Mouse (Mus musculus): ENCODE results near the gene Plcg2. TPM values are rescaled to one million over a fixed set of nuclear protein-coding genes. Genes with fewer than 3 reads are reported as not detected.

Plcg2 gene
- under 1 TPM; 0.53 to 0.93 TPM for total RNA-seq (2021)
- long read RNA-seq, experiment 1, full-length matches to known transcripts, result 2 of 2 reads
- long read RNA-seq, experiment 1, partial matches to known transcripts, result 0 of 2 reads
- long read RNA-seq, experiment 1, other reads (novel, unspliced or antisense), result 0 of 2 reads
- long read RNA-seq, experiment 2, partial matches to known transcripts, result 1 of 1 reads
- long read RNA-seq, experiment 2, other reads (novel, unspliced or antisense), result 0 of 1 reads

DNA sequence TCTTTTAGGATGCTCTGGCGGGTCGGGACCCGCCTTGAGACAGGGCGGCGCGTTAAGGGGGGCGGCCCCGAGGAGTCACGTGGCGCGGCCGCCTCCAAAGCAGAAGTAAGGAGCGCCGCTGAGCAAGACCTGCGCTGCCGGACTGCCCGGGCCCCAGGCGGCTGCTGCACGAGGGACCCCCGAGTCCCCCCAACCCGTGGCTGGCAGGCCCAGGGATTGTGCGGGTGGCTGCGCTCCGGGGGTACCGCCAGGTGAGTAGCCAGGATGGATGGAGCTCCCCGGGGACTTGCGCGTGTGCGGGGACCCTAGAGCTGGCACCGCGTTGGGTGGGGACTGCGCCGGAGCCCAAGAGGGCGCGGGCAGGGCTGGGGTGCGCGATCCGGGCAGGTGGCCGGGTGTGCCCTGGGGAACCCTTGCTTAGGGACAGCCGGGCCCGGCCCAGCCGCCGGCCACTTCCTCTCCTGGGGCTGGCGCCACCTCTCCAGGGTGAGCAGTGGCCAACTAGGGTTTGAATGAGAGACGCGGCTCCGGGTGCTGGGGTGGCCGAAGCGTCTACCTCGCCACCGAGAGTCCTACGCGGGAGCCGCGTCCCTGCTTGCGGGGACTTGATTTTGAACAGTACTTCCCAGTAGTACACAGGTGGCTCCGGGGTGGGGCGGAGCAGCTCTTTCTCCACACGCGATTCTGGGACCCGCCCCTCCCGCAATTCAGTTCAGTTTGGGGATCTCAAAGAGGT, at the start of gene Plcg2:
Gene Plcg2 (plus strand): TSS at position 113 of the 736 bp plus-strand sequence.
- DNase-seq (ENCODE audit: low spot score), result no peak

GRCm38 (mm10) chr8:117451072-117451471, 47.0 kb upstream of the Plcg2 start:
- no peak for DNase-seq (ENCODE audit: low spot score)

DNA sequence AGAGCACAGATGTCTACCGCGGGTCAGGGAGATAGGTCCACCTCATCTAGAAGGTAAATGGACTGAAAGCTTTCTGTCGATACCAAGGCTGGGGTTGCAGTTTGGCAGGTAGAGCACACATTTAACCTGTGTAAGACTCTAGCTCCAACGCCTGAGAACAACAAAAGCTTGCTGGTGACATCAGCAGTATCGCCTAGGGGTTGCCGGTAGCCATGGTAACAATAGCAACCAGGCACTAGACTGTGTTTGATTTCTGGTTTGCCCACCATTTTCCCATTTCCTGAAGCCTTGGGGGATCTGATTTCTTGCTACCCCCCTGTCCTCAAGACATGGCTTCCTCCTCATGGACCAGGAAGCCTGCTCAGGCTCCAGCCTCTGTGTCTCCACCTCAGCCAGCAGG, 44.1 kb upstream of the Plcg2 start:
- no peak for DNase-seq (ENCODE audit: low spot score)

GRCm38 (mm10) chr8:117454516-117455116, 43.5 kb upstream of the Plcg2 start:
- peak; percentile 7 for DNase-seq (ENCODE audit: low spot score)

- DNase-seq (ENCODE audit: low spot score), result no peak
These were observed 42.4 kb upstream of the Plcg2 start for GRCm38 (mm10) chr8:117455701-117456100.

- DNase-seq (ENCODE audit: low spot score), result no peak
These were observed 39.7 kb upstream of the Plcg2 start for GRCm38 (mm10) chr8:117458440-117458839.

- DNase-seq (ENCODE audit: low spot score), result no peak
These were observed 35.3 kb upstream of the Plcg2 start for GRCm38 (mm10) chr8:117462701-117463284.

- DNase-seq (ENCODE audit: low spot score), result no peak
These were observed 33.6 kb upstream of the Plcg2 start for GRCm38 (mm10) chr8:117464525-117464924.

- peak; percentile 72 for DNase-seq (ENCODE audit: low spot score)
These were observed 32.8 kb upstream of the Plcg2 start for GRCm38 (mm10) chr8:117465250-117465649.

GRCm38 (mm10) chr8:117467466-117467865, 30.6 kb upstream of the Plcg2 start:
- DNase-seq (ENCODE audit: low spot score), result no peak

DNA sequence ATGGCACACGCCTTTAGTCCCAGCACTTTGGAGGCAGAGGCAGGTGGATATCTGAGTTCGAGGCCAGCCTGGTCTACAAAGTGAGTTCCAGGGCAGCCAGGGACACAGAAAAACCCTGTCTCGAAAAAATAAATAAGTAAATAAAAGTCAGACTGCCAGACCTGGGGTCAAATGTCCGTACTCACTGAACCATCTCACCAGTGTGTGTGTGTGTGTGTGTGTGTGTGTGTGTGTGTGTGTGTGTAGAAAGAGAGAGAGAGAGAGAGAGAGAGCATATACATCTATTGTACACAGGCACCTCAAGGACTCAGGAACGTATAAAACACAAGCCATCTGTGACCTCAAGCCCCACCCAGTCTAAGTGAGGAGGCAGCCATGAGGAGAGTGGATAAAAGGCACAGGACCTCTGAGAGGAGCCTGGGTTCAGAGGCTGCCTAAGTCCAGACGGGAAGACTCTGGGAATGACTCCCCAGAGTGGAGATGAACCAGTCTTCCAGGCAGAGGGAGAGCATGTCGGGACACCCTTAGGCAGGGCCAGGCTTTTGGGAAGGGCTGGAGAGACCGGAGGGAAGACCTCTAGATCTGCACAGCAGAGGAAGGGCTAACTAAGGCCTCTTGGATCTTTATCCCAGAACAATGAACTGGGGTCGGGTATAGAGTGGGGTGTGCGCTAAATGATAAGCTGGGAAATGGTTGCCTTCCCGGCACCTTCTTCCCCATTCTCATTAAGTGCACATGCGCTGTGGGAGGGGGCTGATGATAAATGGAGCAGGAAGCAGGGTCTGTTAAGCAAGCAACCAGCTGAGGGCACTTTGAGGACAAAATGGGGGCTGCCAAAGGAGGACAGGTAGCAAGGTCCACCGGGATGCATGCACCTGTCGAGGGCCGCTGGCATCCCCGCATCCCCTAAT, 28.4 kb upstream of the Plcg2 start:
- no peak for DNase-seq (ENCODE audit: low spot score)

DNA sequence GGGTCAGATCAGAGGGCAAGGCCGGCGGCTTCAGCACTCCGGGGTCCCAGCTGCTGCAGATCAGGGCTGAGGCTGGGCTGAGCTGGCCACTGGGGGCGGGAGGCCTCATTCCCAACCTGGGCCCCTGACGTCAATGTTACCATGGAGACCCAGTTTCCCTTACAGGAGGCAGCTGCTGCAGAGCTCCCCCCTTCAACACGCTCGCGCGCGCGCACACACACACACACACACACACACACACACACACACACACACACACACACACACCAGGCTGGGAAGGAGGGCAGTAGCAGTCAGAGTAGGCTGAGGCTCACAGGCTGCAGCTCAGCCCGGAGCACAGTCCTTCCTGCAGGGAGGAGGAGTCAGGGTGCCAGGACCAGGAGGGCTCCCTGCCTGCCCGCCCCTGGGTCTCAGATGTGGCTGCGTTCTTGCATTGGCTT, 27.7 kb upstream of the Plcg2 start:
- DNase-seq (ENCODE audit: low spot score), result no peak

GRCm38 (mm10) chr8:117471174-117471573, 26.9 kb upstream of the Plcg2 start:
- peak; percentile 45 for DNase-seq (ENCODE audit: low spot score)

- DNase-seq (ENCODE audit: low spot score), result no peak
These were observed 26.4 kb upstream of the Plcg2 start for GRCm38 (mm10) chr8:117471655-117472054.

DNA sequence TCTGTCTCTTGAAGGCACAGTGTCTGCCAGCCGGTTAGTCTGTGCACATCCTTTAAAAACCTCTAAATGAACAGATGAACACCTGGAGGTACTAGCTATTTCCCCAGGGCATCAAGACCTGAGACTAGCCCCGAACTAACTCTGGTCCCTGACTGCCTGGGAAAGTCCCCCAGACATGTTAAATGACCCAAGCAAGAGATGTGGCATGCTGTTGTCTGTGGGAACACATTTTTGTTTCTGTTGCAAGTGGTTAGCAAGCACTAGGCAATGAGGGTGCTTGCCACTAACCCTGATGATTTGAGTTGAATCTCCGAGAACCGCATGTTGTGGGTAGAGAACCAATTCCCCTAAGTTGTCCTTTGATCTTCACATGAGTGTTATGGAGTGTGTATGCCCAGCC, 25.8 kb upstream of the Plcg2 start:
- DNase-seq (ENCODE audit: low spot score), result no peak

DNA sequence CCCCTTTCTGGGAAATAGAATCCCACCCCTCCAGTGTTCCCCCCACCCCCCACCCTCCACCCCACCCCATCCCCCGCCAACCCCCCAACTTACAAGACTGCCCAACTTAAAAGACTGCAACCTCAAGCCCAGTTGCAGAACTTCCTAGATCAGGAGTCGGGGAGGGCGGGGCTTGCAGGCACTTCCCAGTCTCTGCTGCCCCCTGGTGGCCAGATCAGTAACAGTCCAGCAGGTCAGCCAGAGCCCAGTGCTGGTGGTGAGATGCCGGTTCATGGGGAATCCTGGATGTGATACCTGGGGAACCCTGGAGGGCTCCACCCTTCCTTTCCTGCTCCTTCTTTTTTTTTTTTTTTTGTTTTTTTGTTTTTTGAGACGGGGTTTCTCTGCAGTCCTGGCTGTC, 23.1 kb upstream of the Plcg2 start:
- peak; percentile 91 for DNase-seq (ENCODE audit: low spot score)

GRCm38 (mm10) chr8:117475819-117476218, 22.3 kb upstream of the Plcg2 start:
- no peak for DNase-seq (ENCODE audit: low spot score)

DNA sequence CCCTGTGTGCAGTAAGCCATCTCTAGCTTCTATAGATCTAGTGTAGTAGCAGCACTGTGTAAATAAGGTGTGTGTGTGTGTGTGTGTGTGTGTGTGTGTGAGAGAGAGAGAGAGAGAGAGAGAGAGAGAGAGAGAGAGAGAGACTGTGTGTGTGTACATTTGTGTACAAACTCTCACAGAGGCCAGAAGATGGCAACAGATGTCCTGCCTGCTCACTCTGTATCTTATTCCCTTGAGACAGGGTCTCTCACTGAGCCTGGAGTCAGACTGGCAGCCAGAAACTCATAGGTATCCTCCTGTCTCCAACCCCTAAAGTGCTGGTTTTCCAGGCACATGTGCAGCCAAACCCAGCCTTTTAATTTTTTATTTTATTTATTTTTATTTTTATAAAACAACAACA, 20.0 kb upstream of the Plcg2 start:
- DNase-seq (ENCODE audit: low spot score), result no peak

GRCm38 (mm10) chr8:117479996-117480395, 18.1 kb upstream of the Plcg2 start:
- no peak for DNase-seq (ENCODE audit: low spot score)

GRCm38 (mm10) chr8:117480516-117480915, 17.6 kb upstream of the Plcg2 start:
- DNase-seq (ENCODE audit: low spot score), result peak; percentile 22

GRCm38 (mm10) chr8:117481830-117482229, 16.3 kb upstream of the Plcg2 start:
- no peak for DNase-seq (ENCODE audit: low spot score)

Measured in gastrocnemius, adult 18-20 months (tissue).